Mouse (Mus musculus) central nervous system, embryonic 14 days (tissue): ENCODE results near the gene Amy1. TPM values are rescaled to one million over a fixed set of nuclear protein-coding genes. Genes with fewer than 3 reads are reported as not detected.

Experiments
- polyA plus RNA-seq: library from polyadenylated mRNA; depleted of rRNA; stranded (reverse); fragments of >200 nt; gene quantifications from 2 replicates; pipeline ENCODE4 v1.2.3, GENCODE M21; 2012; rRNA removed

The Amy1 gene
- polyA plus RNA-seq, result 50.8 and 52.4 TPM in 2 replicates

DNA sequence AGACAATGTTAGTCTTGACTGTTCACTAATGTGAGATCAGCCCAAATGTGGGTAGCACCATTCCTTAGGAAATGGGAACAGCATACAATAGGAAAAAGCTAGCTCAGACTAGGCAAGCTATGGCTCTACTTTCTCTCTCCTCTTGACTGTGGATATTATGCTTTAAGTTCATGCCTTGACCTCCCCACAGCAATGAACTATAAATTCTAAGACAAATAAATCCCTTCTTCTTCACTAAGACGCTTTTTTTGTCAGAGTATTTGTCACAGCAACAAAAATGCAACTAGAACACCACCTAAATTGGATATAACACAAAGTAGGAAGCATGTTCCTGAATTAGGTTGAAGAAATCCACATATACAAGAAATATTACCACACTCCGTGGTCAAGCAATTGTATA is at the start of gene Amy1:
TSS of gene Amy1 (minus strand) at position 101 of the 400 bp plus-strand sequence.

GRCm38 (mm10) chr3:113629606-113630359 is 23.3 kb upstream of the Amy1 start, which contains the start of gene Rnpc3:
Rnpc3 (minus strand) TSS chr3:113630149.

DNA sequence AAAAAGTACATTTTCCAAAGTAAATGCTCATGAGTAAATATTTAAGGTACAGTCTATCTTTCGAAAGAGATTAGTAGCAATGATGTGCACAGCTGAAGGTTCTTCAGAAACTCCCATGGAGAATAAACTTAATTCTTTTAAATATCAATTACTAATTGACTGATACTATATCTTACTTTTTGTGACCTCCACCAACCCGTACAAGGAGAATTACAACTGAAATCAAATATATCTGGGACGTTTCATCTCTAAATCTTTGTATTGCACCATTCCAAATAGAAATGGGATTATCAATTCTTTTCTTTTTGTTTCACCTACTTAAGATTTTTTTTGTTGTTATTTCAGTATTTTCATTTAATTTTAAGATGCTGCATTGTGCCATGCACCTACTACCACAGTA is 74.2 kb downstream of the Amy1 start, which contains the start of gene Amy2a1:
TSS of gene Amy2a1 (minus strand) at position 101 of the 400 bp plus-strand sequence.

Other genes with a start within 250 kb of the Amy1 start
- gene Amy2a1, start 74.3 kb downstream of the Amy1 start, polyA plus RNA-seq, result not detected in 2 replicates
- 60.3 and 65.5 TPM in 2 replicates for gene Rnpc3, start 23.4 kb upstream of the Amy1 start, polyA plus RNA-seq